Mouse (Mus musculus): ENCODE results near the gene Nipa2.

Nipa2 gene

DNA sequence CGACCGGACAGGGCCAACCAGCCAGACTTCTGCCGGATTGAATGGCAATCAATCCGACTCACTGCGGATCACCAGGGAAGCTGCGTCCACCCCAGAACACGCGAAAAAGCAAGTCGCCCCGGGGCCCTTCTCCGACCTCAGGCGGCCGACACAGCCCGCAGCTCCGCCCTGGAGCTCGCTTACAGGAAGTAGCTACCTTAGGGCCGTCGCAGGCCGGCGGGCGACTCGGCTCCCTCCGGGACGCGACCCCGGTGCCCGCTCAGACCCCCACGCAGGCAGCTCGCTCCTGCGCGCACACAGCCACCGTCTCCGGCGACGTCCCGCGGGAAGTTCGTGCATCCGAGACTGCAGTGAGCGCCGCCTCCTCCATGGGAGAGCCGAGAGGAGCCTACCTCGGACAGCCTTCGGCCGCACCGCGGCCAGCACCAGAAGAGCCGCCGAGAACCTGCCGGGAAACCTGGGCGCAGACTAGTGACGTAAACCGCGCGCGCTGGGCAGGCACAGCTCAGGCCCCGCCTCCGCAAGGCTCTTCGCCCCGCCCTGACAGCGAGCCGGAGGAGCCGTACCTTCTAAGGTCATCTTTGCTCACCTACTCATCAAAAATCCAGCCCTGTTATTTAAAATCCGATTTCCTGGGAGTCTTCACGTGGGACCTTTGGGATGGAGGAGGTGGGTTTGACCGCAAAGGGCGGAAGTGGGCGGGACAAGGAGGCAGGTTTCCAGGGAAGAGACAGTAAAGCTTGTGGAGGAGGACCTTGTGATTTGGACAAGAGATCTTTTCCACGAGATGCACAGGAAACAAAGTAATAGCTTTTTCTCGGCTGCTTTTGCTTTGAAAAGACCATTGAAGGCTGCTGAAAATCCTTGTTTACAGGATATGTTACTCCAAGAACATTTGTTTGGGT is at the start of gene Nipa2:
TSS of gene Nipa2 (minus strand) at position 473 of the 905 bp plus-strand sequence.
- peak; percentile 96 to 98 for DNase-seq (ENCODE audit: low spot score in 2 of 2)

GRCm38 (mm10) chr7:56011018-56011333 is 48.7 kb upstream of the Nipa2 start:
- no peak for DNase-seq (ENCODE audit: low spot score in 2 of 2)

GRCm38 (mm10) chr7:56010318-56011017 is 48.2 kb upstream of the Nipa2 start:
- no peak for DNase-seq (ENCODE audit: low spot score in 2 of 2)

DNA sequence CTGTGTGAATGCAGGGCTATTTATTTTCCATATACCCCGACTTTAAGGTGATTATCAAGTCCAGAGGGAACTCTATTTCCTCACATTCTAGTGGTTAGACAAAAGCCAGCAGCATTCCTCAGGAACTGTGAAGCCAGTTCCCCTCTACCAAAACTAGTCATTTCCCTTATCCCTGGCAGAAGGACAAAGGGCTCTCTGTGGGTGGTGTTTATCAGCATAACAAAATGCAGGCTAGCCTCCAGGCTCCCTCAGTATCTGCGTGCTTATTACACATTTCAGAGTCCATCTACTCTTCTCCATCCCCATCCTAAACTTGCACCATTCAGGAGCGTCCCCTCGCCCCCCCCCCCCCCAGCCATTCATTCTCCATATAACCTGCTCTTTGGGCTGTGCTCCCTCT is 36.7 kb upstream of the Nipa2 start:
- no peak for DNase-seq (ENCODE audit: low spot score in 2 of 2)

- DNase-seq (ENCODE audit: low spot score in 2 of 2): no peak
Measured at GRCm38 (mm10) chr7:55995013-55995412, 32.7 kb upstream of the Nipa2 start.

GRCm38 (mm10) chr7:55991858-55992257 is 29.6 kb upstream of the Nipa2 start:
- DNase-seq (ENCODE audit: low spot score in 2 of 2): no peak

- DNase-seq (ENCODE audit: low spot score in 2 of 2): no peak
Measured at GRCm38 (mm10) chr7:55991129-55991528, 28.9 kb upstream of the Nipa2 start.

DNA sequence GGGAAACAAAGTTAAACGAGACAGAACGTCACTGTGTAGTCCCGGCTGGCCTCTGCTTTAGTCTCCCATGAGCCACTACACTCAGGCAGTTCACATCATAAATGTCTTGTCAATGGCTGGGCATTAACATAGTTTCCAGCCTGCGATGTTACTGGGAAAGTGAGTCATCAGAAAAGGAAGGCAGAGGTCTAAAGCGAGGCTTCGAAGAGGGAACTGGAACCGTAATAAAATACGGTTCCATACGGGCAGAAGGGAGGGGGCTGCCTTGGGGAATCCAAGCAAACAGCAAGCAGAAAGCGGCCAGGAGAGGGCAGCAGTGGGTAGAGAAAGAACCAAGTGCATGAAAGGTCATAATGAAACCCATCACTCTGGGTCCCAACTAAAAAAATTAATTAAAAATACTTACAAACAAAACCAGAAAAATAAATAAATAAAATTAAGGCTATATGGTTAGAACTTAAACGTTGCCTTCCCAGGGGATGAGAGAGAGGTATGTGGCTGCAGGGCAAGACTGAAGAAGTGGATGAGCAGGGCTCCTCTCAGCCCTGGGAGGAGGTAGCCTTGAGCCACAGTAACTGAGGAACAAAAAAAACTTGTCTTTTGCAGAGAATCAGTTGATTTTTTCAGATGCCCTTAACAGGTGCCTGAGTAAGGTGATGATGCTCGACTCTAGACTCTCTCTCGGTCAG is 24.4 kb upstream of the Nipa2 start:
- peak; percentile 85 to 93 for DNase-seq (ENCODE audit: low spot score in 2 of 2)

- DNase-seq (ENCODE audit: low spot score in 2 of 2): no peak
Measured at GRCm38 (mm10) chr7:55984754-55985153, 22.5 kb upstream of the Nipa2 start.

DNA sequence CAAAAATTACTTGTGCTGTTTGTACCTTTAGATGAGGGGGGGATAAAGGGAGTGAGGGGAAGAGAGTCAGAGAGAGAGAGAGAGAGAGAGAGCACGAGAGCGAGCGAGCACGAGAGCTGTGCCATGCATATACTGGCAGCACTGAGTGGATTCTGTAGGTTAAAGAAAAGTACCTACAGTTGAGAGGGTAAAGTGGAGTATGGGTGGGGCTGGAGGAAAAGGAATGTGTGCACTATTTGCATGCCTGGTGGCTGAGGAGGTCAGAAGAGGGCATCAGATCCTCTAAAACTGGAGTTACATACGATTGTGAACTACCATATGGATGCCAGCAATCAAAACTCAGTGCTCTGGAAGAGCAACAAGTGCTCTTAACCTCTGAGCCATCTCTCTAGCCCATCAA is 20.8 kb upstream of the Nipa2 start:
- no peak for DNase-seq (ENCODE audit: low spot score in 2 of 2)

DNA sequence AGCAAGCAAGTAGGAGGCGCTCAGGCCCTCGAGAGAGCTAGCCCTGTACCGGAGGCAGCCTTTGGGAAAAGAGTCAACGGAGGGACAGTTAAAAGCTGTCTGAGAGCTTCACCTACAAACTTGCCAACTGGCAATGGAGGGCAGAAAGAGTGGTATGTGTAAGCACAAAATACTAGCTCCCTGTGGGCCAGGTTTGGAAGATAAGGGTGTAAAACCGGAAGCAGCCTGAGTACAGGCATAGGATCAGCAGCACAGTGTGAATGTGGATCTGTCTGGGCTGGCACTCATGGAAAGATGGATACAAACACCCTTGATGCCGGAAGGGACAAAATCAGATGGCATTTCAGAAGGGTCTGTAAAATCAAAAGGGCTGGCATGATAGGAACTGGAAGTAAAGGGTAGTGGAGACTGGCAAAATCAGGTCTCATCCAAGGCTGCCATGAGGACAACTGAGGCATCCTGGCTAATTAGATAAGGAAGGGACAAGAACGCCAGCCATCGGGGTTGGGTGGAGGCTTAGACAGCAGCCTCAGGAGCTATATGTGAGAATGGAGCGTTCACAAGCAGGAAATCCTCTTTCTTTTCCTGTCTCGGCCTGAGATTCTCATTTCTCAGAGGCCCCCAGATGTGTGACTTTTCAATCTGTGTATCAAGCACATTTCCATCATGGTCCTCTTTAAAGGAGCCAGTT is 19.9 kb upstream of the Nipa2 start:
- no peak for DNase-seq (ENCODE audit: low spot score in 2 of 2)

DNA sequence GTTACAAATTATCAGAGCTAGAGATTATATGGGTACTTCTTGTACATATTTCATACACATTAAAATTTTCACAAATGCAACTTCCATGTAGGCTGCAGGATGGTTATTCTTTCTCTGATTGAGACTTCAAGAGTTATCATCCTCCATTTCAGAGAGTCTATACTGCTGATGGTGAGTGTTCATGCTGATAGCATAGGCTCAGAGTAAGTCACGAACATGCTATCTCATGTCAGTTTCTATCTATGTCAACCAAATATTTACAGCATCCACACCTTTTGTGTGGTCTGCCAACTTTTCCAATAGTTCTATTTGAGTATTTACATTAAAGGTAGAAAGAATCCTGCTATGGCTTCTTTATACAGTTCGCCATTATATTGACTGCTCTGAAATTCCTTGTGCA is 19.2 kb upstream of the Nipa2 start:
- DNase-seq (ENCODE audit: low spot score in 2 of 2): no peak

- peak in 1 of 2 experiments; percentile 46 for DNase-seq (ENCODE audit: low spot score in 2 of 2)
Measured at GRCm38 (mm10) chr7:55974429-55974828, 12.2 kb upstream of the Nipa2 start.

DNA sequence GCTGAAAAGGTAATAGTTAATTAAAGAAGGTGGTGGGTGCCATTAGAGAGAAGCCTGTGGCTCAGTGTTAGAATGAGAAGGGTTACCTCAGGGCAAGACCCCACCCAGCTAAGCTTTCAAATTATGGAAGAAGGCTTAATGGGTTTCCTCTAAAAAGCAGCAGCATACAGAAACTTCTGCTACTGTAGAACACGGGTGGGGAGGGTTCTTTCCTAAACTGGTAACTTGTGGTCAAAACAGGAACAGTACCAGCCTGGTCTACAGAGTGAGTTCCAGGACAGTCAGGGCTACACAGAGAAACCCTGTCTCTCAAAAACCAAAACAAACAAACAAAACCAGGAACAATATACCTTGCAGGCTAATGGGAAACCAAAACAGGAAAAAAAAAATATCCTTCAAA is 7.1 kb upstream of the Nipa2 start:
- no peak for DNase-seq (ENCODE audit: low spot score in 2 of 2)

- peak; percentile 54 to 79 for DNase-seq (ENCODE audit: low spot score in 2 of 2)
Measured at GRCm38 (mm10) chr7:55968258-55968901, 6.1 kb upstream of the Nipa2 start.

DNA sequence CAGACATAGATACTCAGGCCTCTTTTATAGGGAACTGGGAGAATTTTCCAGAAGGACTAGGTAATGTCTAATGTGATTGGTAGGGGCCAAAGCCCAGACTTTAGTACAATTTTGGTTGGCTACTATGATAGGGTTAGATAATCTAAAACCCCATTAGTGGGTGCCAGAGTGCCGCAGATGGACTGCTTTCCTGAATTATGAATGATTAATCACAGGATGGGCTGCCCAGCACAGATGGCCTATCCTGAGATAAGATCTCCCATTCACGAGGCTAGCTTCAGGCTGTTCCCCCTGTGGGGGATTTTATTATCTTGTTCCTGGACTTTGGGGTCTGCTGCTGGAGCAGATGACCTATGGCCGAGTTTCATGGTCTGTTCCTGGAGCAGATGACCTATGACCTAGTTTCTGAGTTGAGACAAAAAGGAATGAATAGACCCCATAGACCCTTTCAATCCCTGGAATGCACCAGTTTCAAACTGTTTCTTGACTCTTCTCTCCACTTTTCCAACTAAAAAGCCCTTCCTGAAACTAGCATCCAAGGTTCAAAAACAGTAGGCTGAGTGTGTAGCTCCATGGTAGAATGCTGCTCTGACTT is 4.7 kb upstream of the Nipa2 start:
- DNase-seq (ENCODE audit: low spot score in 2 of 2): no peak

GRCm38 (mm10) chr7:55960506-55960905 is 1.8 kb downstream of the Nipa2 start:
- no peak for DNase-seq (ENCODE audit: low spot score in 2 of 2)

DNA sequence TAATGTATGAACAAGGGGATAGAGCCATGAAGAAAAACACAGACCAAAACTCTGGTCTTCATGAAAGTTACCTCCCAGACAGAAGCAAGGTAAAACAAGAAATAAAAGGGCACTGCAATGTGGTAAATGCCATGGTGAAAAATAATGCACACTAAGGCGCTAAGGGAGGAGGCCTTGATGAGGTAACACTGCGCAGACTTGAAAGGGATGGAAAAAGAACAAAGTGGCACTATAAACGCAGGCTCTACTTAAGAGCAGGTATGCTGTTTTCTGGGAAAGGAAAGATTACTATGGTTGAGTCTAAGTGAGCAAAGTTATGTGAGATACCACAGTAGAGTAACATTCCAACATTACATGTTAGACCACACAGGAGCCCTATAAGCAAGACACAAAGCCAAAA is 2.5 kb downstream of the Nipa2 start:
- no peak for DNase-seq (ENCODE audit: low spot score in 2 of 2)

- no peak for DNase-seq (ENCODE audit: low spot score in 2 of 2)
Measured at GRCm38 (mm10) chr7:55957916-55958315, 4.4 kb downstream of the Nipa2 start.

DNA sequence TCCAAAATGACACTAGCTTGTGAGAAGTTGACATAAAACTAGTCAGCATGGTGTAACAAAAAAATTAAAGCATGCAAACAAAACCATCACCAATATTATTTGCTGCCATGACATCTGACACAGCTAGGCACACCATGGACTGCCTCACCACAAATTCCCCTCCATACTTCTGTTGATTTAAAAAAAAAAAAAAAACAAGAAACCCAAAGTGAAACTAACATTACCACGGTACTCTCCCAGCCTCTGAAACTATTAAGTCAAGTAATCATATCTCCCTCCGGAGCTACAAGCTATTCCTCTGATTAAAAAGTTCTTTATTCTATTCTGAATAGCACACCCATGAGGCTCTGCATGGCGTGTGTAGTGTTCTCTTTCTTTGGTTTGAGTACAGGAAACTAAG is 5.1 kb downstream of the Nipa2 start:
- no peak for DNase-seq (ENCODE audit: low spot score in 2 of 2)

DNA sequence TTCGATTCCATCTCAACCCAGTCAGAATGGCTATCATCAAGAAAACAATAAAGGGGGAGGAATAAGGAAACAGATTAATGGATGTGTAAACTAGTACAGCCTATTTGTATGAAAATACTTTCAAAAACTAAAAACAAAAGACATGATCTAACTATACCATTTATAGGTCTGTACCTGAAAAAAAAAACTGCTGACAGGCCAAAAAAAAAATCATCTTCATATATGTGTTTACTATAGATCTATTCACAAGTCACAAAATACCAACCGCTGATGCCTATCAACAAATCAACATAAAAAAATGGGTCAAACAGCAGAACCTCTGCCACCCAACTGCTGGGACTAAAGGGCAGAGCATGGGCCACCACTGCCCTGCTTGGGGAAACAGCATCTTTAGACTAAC is 6.2 kb downstream of the Nipa2 start:
- no peak for DNase-seq (ENCODE audit: low spot score in 2 of 2)

Measured in spleen, postnatal 10 days (tissue).